Mouse (Mus musculus) cerebellum, postnatal 10 days (tissue): ENCODE data around the gene Pkn1.

Experiments used
- DNase-seq, 2 experiments: peaks; one replicate each; pipeline ENCODE4 v3.0.0; 2021; ENCODE audit warnings: mixed read lengths in 2 of 2

Gene Pkn1

GRCm38 (mm10) chr8:83681099-83681498 is 17.9 kb downstream of the Pkn1 start:
- no peak for DNase-seq

- DNase-seq, result no peak
Measured at GRCm38 (mm10) chr8:83680603-83681002, 18.4 kb downstream of the Pkn1 start.

GRCm38 (mm10) chr8:83679866-83680265 is 19.1 kb downstream of the Pkn1 start:
- no peak for DNase-seq

GRCm38 (mm10) chr8:83674497-83674896 is 24.5 kb downstream of the Pkn1 start:
- no peak for DNase-seq

- no peak for DNase-seq
Measured at GRCm38 (mm10) chr8:83672936-83673335, 26.0 kb downstream of the Pkn1 start.

GRCm38 (mm10) chr8:83669013-83669412 is 30.0 kb downstream of the Pkn1 start:
- DNase-seq, result peak in 1 of 2 experiments; percentile 31

- DNase-seq, result peak; percentile 86 to 87
Measured at GRCm38 (mm10) chr8:83668010-83668916, 30.7 kb downstream of the Pkn1 start.

- peak; percentile 55 to 61 for DNase-seq
Measured at GRCm38 (mm10) chr8:83667526-83667925, 31.5 kb downstream of the Pkn1 start.

GRCm38 (mm10) chr8:83666866-83667234 is 32.1 kb downstream of the Pkn1 start:
- peak in 1 of 2 experiments; percentile 39 for DNase-seq

- peak; percentile 30 to 48 for DNase-seq
Measured at GRCm38 (mm10) chr8:83665969-83666865, 32.8 kb downstream of the Pkn1 start, which contains the start of gene Ptger1. Gene Ptger1 (plus strand): TSS chr8:83666678.

- DNase-seq, result peak; percentile 49 to 61
Measured at GRCm38 (mm10) chr8:83664931-83665625, 33.9 kb downstream of the Pkn1 start.

GRCm38 (mm10) chr8:83664096-83664495 is 34.9 kb downstream of the Pkn1 start:
- peak in 1 of 2 experiments; percentile 23 for DNase-seq

- DNase-seq, result peak; percentile 92 to 96
Measured at GRCm38 (mm10) chr8:83662421-83662826, 36.6 kb downstream of the Pkn1 start.

GRCm38 (mm10) chr8:83660995-83661680 is 37.8 kb downstream of the Pkn1 start:
- no peak for DNase-seq

- DNase-seq, result no peak
Measured at GRCm38 (mm10) chr8:83660545-83660944, 38.4 kb downstream of the Pkn1 start.

GRCm38 (mm10) chr8:83656484-83657246 is 42.3 kb downstream of the Pkn1 start:
- DNase-seq, result no peak

GRCm38 (mm10) chr8:83656043-83656442 is 42.9 kb downstream of the Pkn1 start:
- no peak for DNase-seq

- DNase-seq, result no peak
Measured at GRCm38 (mm10) chr8:83654725-83655124, 44.3 kb downstream of the Pkn1 start.

- no peak for DNase-seq
Measured at GRCm38 (mm10) chr8:83653662-83654017, 45.3 kb downstream of the Pkn1 start.

GRCm38 (mm10) chr8:83652744-83653661 is 46.0 kb downstream of the Pkn1 start:
- DNase-seq, result peak in 1 of 2 experiments; percentile 38
